Mouse (Mus musculus) gastrocnemius, postnatal 10 days (tissue): ENCODE measurements around the gene Washc2. TPM values are rescaled to one million over a fixed set of nuclear protein-coding genes. Genes with fewer than 3 reads are reported as not detected.
A peak's percentile ranks its signal among the peaks of the same experiment; 100 is the strongest.

Experiments used
- DNase-seq: peaks from one replicate; pipeline ENCODE4 v3.0.0; 2021; ENCODE audit warnings: mixed read lengths
- total RNA-seq, 2 experiments: library from RNA; stranded (reverse); gene quantifications; 2 replicates each; pipeline ENCODE4 v1.2.3; 2021

Gene Washc2
- total RNA-seq, 2 experiments from 2014 or later, result 27.3 to 33.9 TPM

GRCm38 (mm10) chr6:116262824-116263223 is 55.0 kb downstream of the Washc2 start:
- no peak for DNase-seq

GRCm38 (mm10) chr6:116264018-116264651 is 56.3 kb downstream of the Washc2 start, which contains the start of gene Zfand4:
Gene Zfand4, plus strand, starts transcription at chr6:116264222.
- DNase-seq, result peak; percentile 94

- no peak for DNase-seq
Measured at GRCm38 (mm10) chr6:116264836-116265235, 57.0 kb downstream of the Washc2 start.

- no peak for DNase-seq
Measured at GRCm38 (mm10) chr6:116265603-116266002, 57.8 kb downstream of the Washc2 start.

- DNase-seq, result no peak
Measured at GRCm38 (mm10) chr6:116266273-116267109, 58.7 kb downstream of the Washc2 start.

- no peak for DNase-seq
Measured at GRCm38 (mm10) chr6:116267110-116267423, 59.2 kb downstream of the Washc2 start.

- no peak for DNase-seq
Measured at GRCm38 (mm10) chr6:116275695-116276094, 67.9 kb downstream of the Washc2 start.

GRCm38 (mm10) chr6:116278679-116279317 is 71.0 kb downstream of the Washc2 start:
- no peak for DNase-seq

GRCm38 (mm10) chr6:116281014-116281413 is 73.2 kb downstream of the Washc2 start:
- DNase-seq, result no peak

- DNase-seq, result no peak
Measured at GRCm38 (mm10) chr6:116282546-116282945, 74.7 kb downstream of the Washc2 start.

GRCm38 (mm10) chr6:116283280-116283679 is 75.4 kb downstream of the Washc2 start:
- DNase-seq, result no peak

- no peak for DNase-seq
Measured at GRCm38 (mm10) chr6:116286321-116286720, 78.5 kb downstream of the Washc2 start.

- DNase-seq, result no peak
Measured at GRCm38 (mm10) chr6:116286870-116287575, 79.2 kb downstream of the Washc2 start.

- DNase-seq, result no peak
Measured at GRCm38 (mm10) chr6:116311411-116311810, 103.6 kb downstream of the Washc2 start.

Other genes starting within 250 kb of the Washc2 start
- gene Plxnd1, start 213.0 kb upstream of the Washc2 start, total RNA-seq, result 100 to 1,000 TPM in 1 of 2 experiments, 10 to 100 TPM in 1; 90.1 to 127 TPM
- 10 to 100 TPM; 26.4 to 29.4 TPM for gene Tmcc1, start 14.6 kb upstream of the Washc2 start, total RNA-seq
- 1 to 10 TPM; 1.6 to 2.6 TPM for gene Zfand4, start 56.2 kb downstream of the Washc2 start, total RNA-seq
- gene March8, start 130.0 kb downstream of the Washc2 start, total RNA-seq, result 10 to 100 TPM; 27.4 to 31.3 TPM